Mouse (Mus musculus): ENCODE results near the gene Dnaja3.

DNA sequence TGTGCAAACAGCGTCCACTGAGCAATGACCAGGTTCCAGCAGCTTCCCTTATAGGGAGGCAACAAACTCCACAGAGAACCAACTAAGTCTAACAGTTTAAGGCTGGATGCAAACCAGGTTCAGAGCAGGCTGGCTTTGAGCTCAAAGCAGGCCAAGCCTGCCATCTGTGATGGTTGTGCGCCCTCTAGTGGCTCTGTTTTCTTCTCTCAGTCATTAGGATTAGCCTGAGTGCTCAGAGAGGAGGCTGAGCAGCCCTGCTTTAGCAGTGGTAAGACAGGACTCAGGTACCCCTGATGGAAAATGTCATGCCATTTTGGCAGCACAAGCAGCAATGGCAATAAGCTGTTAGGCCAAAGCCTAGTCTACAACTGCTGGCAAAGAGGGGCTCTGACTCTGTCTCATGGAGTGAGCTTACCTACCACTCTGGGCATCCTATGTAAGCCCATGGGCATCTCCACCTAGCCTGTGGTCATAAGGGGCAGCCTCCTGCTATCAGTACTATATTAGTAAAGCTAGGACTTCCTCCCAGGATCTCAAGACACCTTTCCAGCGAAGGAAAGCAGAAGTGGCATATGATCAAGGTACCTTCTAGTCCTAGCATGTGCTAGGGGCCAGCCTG lies 27.5 kb downstream of the Dnaja3 start:
- TF ChIP-seq CTCF (IDR thresholded peaks at IDR 0.05; ENCODE audit: low read depth, low read length) = peak; percentile 75
- no peak for TF ChIP-seq POLR2A (IDR thresholded peaks at IDR 0.05; ENCODE audit: borderline replicate concordance, low read depth, low read length)
